Mouse (Mus musculus) kidney, adult 9 months (tissue): ENCODE results near the gene Asb17.
"Not testable (repeated sequence)": the region's sequence is repeated elsewhere in the genome, so short reads cannot be mapped to it uniquely, and the experiment has no call there.

Experiments used
- DNase-seq: peaks from one replicate; pipeline ENCODE4 v3.0.0; 2022

Gene Asb17

GRCm38 (mm10) chr3:153832654-153832945, 11.4 kb upstream of the Asb17 start:
- DNase-seq: no peak

- DNase-seq: no peak
Observed at GRCm38 (mm10) chr3:153834071-153834470, 9.9 kb upstream of the Asb17 start.

- DNase-seq: peak; percentile 84
Observed at GRCm38 (mm10) chr3:153835455-153836086, 8.4 kb upstream of the Asb17 start.

GRCm38 (mm10) chr3:153836316-153836715, 7.7 kb upstream of the Asb17 start:
- DNase-seq: no peak

GRCm38 (mm10) chr3:153837593-153837992, 6.4 kb upstream of the Asb17 start:
- no peak for DNase-seq

GRCm38 (mm10) chr3:153844757-153845156, 748 bp downstream of the Asb17 start:
- no peak for DNase-seq

- DNase-seq: no peak
Observed at GRCm38 (mm10) chr3:153845500-153845899, 1.5 kb downstream of the Asb17 start.

GRCm38 (mm10) chr3:153846109-153846508, 2.1 kb downstream of the Asb17 start:
- DNase-seq: no peak

GRCm38 (mm10) chr3:153847207-153847733, 3.3 kb downstream of the Asb17 start:
- no peak for DNase-seq

GRCm38 (mm10) chr3:153849368-153850015, 5.5 kb downstream of the Asb17 start:
- DNase-seq: peak; percentile 24

GRCm38 (mm10) chr3:153850759-153851158, 6.8 kb downstream of the Asb17 start:
- no peak for DNase-seq

GRCm38 (mm10) chr3:153852266-153852665, 8.3 kb downstream of the Asb17 start:
- DNase-seq: no peak

- DNase-seq: no peak
Observed at GRCm38 (mm10) chr3:153858350-153859001, 14.5 kb downstream of the Asb17 start.

GRCm38 (mm10) chr3:153860392-153860791, 16.4 kb downstream of the Asb17 start:
- DNase-seq: not testable (repeated sequence)

GRCm38 (mm10) chr3:153863816-153864215, 19.8 kb downstream of the Asb17 start:
- DNase-seq: no peak

- no peak for DNase-seq
Observed at GRCm38 (mm10) chr3:153864636-153865429, 20.8 kb downstream of the Asb17 start.

- no peak for DNase-seq
Observed at GRCm38 (mm10) chr3:153867149-153868136, 23.4 kb downstream of the Asb17 start.

GRCm38 (mm10) chr3:153871396-153871795, 27.4 kb downstream of the Asb17 start:
- DNase-seq: peak; percentile 88

GRCm38 (mm10) chr3:153886296-153886695, 42.3 kb downstream of the Asb17 start:
- no peak for DNase-seq

- DNase-seq: no peak
Observed at GRCm38 (mm10) chr3:153888141-153888540, 44.1 kb downstream of the Asb17 start.

GRCm38 (mm10) chr3:153889188-153889781, 45.3 kb downstream of the Asb17 start:
- no peak for DNase-seq

- no peak for DNase-seq
Observed at GRCm38 (mm10) chr3:153895454-153895853, 51.4 kb downstream of the Asb17 start.
